Mouse (Mus musculus): ENCODE data around the gene Slc22a23.

Slc22a23 gene

DNA sequence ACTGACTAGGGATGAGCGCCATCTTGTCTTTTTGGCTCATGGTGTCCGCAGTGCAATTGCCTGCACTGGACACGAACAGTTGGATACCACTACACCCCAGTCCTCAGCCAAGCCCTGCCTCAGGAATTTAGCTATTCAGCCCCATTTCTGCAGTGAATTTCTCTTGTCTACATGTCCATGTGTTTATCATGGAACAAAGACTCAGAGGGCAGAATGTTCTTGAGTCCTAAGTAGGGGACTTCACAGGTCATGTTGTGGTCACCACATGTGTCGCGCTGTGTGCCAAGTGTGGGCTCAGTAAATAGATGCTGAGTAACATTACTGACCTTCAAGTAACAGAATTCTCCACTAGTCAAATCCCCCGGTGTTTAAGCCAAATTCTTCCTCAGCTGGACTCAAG lies 109.9 kb downstream of the Slc22a23 start:
- no peak for DNase-seq (ENCODE audit: low spot score in 2 of 2)

DNA sequence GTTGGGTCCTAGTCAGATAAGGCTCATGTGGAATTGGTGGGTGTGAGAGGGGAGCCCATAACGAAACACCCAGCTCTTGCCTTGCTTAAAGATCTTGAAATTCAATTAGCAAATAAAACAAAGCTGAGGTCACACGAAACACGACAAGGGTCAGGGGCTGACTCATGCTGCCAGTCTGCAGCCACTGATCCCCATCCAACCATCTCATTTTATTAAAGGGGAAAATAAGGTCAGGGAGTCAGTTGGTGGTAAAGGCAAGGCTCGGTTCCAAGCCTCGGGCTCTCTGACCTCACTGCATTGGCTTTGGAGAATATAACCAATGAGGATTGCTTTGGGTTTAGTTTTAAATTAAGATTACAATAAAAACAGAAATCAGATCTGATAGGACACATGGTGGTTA lies 110.5 kb downstream of the Slc22a23 start:
- no peak for DNase-seq (ENCODE audit: low spot score in 2 of 2)

DNA sequence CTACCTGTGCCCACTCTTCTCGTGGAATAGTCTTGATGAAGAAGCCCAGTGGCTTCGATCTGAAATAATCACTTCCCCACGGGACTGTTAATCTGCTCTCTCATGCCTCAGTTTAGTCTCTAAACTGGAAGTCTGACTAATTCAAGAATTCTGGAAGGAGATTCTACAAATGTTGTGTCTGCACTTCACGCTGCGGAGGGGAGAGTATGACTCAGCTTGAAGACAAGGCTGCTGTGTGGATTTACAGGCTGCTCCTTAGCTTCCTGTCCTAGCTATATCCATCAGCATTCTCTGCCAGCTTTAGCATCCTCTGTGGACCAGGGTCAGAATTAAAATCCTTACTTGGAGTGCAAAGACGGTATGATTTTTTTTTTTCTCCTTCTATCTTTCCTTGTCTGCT lies 112.0 kb downstream of the Slc22a23 start:
- DNase-seq (ENCODE audit: low spot score in 2 of 2): no peak

DNA sequence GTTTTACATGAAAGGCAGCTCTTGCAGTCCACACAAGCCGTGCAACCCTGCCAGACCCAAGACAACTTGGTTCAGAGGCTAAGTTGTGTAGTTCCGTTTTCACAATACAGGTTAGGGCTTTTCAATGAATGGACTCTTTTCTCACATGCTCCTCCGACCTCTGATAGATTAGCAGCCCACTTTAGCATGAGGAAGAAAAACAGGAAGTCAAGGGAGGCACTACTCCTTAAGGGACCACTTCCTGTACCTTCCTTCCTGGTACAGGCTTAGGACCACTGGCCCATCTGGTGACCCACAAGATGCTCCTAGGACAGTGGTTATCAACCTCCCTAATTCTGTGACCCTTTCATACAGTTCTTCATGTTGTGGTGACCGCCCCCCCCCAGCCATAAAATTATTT lies 116.1 kb downstream of the Slc22a23 start:
- DNase-seq (ENCODE audit: low spot score in 2 of 2): no peak

- DNase-seq (ENCODE audit: low spot score in 2 of 2): no peak
These were observed 117.0 kb downstream of the Slc22a23 start for GRCm38 (mm10) chr13:34227720-34228661.

DNA sequence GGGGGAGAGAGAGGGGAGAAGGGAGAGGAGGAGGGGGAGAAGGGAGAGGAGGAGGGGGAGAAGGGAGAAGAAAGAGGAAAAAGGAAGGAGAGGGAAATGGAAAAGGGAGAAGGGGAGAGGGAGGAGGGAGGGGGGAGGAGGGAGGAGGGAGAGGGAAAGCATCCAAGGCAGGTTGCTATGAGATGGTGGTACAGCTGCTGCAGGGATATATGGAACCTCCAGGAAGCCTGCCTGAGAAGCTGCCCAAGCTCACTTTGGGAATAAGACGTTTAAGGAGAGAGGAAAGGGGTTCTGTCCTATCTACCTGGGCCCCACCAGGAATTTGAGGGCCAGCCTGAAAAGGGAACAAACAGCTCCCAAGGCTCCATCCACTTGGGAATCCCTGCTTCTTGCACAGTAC lies 118.0 kb downstream of the Slc22a23 start:
- DNase-seq (ENCODE audit: low spot score in 2 of 2): no peak

GRCm38 (mm10) chr13:34222985-34223384 lies 122.0 kb downstream of the Slc22a23 start:
- no peak for DNase-seq (ENCODE audit: low spot score in 2 of 2)

- DNase-seq (ENCODE audit: low spot score in 2 of 2): no peak
These were observed 125.3 kb downstream of the Slc22a23 start for GRCm38 (mm10) chr13:34219728-34220127.

DNA sequence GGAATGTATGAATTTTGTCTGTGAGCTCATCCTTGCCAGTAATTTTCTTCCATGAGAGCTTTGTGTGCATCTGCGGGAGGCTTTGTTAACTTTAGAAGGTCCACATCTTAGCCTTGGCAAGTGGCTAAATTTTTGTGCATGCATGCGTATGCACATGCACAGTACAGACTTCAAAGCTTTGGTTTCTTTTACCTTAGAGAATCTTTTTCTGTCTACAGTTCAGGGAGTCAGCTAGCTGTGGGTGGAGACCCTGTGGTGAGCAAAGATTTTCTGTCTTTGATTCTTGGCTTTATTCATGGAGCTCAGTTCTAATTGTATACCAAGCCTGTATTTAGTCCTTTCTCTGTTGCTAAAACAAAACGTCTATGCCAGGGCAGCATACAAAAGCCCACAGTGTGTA lies 126.2 kb downstream of the Slc22a23 start:
- DNase-seq (ENCODE audit: low spot score in 2 of 2): no peak

GRCm38 (mm10) chr13:34214855-34215254 lies 130.1 kb downstream of the Slc22a23 start:
- no peak for DNase-seq (ENCODE audit: low spot score in 2 of 2)

- no peak for DNase-seq (ENCODE audit: low spot score in 2 of 2)
These were observed 132.2 kb downstream of the Slc22a23 start for GRCm38 (mm10) chr13:34212735-34213212.

DNA sequence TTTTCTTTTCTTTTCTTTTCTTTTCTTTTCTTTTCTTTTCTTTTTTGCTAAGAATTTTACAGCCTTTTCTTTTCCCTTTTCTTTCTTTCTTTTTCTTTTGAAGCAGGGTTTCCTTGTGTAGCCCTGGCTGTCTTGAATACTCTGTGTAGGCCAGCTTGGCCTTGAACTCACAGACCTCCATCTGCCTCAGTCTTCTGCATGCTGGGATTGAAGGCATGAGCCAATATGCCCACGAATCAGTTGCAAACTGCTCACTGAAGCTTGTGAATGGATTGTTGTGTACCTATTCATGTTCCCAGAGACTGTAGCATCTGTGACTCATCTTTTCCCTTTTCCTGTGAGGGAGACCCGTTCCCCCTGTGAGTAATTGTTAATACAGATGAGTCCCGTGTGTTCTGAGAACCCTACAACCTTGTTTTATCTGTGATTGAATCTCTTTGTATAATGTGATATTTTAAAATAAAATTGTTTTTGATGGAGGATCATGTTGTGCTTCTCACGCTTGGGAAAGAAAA lies 133.7 kb downstream of the Slc22a23 start:
- no peak for DNase-seq (ENCODE audit: low spot score in 2 of 2)

DNA sequence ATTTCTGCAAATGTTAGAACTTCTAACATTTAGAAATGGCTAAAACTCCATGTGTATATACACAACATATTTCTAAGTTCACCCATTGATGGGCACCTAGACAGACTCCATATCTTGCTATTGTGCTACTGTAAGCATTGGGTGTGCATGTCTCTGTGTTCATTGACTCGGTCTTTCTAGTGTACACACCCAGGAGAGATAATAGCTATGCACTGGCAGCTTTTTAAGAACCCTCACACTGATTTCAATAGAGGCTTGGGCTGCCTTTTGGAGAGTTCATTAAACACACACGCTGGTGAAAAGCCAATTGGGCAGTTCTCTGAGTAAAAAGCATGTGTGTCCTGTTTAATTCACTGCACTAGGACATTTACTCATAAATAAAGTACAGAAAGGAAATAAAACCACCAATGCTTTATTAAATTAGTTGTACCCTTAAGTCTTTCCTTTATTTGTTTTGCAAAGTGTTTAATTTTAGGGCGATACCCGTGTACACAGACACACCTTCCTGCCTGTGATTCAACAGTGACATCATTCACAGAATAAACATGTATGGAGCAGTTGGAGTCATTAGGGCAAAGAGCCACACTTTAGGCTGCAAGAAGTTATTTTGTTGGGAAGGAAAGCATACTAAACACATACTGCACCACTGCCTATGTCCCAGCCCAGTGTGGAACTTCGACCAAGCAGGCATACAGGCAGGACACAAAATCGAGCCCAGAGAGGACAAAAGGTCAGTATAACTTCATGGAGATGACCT lies 137.1 kb downstream of the Slc22a23 start:
- no peak for DNase-seq (ENCODE audit: low spot score in 2 of 2)

- DNase-seq (ENCODE audit: low spot score in 2 of 2): no peak
These were observed 139.8 kb downstream of the Slc22a23 start for GRCm38 (mm10) chr13:34205216-34205615.

DNA sequence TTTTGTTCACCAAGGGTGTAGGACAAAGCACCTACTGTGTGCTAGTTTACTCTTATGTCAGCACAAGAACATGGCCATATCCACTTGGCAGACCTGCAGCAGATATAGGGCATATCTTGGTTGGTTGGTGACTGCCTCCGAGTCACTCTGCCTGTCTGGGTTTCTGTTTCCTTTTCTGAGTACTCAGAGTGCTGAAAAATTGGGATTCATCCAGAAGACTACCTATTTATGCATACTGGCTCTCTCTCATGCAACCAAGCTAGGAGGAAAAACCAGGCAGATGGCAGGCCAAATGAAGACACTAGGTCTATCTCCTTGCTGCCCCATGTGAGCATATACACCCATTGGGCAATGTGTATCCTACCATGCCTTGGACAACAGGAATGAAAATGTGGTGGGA lies 149.3 kb downstream of the Slc22a23 start:
- no peak for DNase-seq (ENCODE audit: low spot score in 2 of 2)

- DNase-seq (ENCODE audit: low spot score in 2 of 2): no peak
These were observed 151.6 kb downstream of the Slc22a23 start for GRCm38 (mm10) chr13:34193384-34193783.

DNA sequence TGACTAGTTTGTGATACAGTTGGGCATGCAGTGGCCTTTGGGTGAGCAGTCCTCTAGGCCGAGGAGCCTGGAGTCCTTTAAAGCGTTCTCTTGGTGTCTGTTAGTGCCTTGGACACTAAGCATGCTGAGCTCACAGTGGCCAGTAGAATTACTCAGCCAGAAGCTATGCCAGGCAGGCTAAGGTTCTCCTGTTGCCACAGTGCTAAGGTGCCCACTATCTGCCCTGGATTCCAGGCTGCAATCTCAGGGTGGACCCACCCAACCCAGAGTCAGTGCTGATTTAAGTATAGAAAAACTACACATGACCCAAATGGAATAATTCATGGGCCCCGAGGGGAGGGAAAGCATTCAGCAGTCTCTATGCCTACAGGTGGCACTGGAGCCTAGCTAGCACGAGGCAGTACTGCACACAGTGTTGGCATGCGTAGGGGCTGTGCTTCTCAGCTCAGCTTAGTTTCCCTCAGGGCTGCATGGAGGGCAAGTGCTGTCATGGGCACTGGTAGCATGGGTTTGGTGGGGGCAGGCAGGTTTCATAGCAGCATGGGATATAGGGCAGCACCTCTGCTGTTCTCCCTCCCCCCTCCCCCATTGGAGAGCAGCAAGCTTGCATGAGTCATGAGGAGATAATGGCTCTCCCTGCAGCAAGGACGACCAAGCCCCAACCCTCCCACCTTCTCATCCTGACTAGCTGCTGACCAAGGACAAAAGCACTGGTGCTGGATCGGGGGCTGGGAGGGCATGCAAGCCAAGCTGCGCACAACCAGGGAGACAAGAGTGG lies 152.4 kb downstream of the Slc22a23 start:
- DNase-seq (ENCODE audit: low spot score in 2 of 2): no peak

- DNase-seq (ENCODE audit: low spot score in 2 of 2): peak; percentile 69 to 73
These were observed 157.4 kb downstream of the Slc22a23 start for GRCm38 (mm10) chr13:34187571-34187970.

- no peak for DNase-seq (ENCODE audit: low spot score in 2 of 2)
These were observed 159.6 kb downstream of the Slc22a23 start for GRCm38 (mm10) chr13:34185371-34185770.

DNA sequence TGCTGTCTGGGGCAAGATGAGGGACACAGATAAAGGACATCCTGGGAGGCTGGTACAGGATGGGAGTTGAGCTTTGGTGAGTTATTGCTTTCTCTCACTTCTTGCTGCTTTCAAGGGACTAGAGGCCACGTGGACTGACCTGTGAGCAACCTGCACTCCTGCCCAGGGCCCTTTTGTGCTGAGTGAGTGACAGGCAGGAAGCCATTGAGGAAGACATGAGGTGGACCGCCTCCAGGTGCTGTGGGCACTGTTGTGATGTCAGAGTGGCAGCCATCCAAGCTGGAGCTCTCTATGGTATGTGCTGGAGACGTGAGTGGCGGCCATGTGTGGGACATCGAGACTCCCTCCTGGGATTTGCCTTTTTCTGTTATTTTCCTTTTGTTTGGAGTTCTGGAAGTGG lies 163.4 kb downstream of the Slc22a23 start:
- no peak for DNase-seq (ENCODE audit: low spot score in 2 of 2)

- DNase-seq (ENCODE audit: low spot score in 2 of 2): no peak
These were observed 171.0 kb downstream of the Slc22a23 start for GRCm38 (mm10) chr13:34174025-34174424.

All from spleen, postnatal 36 days (tissue).